Mouse (Mus musculus): ENCODE data around the gene Keap1. TPM values are rescaled to one million over a fixed set of nuclear protein-coding genes. Genes with fewer than 3 reads are reported as not detected.
A peak's percentile ranks its signal among the peaks of the same experiment; 100 is the strongest.

Gene Keap1
- polyA plus RNA-seq, 1 experiment from 2014 or later, result 73.2 TPM

DNA sequence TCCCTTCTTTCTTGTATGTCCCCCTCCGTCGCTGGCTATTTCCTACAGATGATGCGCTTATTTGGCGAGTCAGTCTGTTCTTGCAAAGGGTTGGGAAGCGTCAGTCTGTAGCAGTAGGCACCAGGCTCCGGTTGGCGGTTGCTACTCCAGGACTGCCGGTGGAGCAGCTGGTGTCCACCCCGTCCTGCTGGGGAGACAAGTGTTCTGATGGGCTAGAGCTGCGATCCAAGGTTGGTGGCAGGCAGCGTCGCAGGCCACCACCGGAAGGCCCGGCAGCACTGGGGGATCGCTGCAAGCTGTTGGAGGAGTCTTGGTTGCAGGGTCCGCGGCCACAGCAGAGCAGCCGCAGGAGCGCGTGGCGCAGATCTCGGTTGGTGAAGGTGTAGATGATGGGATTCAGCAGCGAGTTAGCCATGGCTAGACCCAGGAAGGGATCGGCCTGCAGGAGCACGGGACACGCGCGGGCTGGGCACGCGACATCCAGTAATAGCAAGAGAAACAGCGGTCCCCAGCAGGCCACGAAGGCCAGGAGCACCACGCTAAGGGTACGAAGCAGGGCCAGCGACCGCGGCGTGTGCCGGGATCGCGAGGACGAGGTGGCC lies 4.8 kb upstream of the Keap1 start:
- H3K36me3 ChIP-seq, result no peaks in the 10 kb centered on the region
- peak overlapping the region; percentile 44 for H3K4me3 ChIP-seq (replicated peaks)
- H3K9me3 ChIP-seq (replicated peaks), result no peaks in the 10 kb centered on the region
- peak overlapping the region; percentile 18; the same call in 1 of the 2 replicates for H3K9ac ChIP-seq
- H3K4me2 ChIP-seq (replicated peaks), result peak overlapping the region; percentile 89
- WGBS, result 6% methylated on average over 42 of the region's 42 CpGs
- peaks cover 72% of the 10 kb centered on the region for H3K27me3 ChIP-seq
- no peak for ATAC-seq (ENCODE audit: insufficient number of reproducible peaks, low FRiP score, low TSS enrichment, low read depth)
- H3K27ac ChIP-seq (replicated peaks), result no peak overlapping the region
- H3K4me1 ChIP-seq, result peaks cover 33% of the 10 kb centered on the region

DNA sequence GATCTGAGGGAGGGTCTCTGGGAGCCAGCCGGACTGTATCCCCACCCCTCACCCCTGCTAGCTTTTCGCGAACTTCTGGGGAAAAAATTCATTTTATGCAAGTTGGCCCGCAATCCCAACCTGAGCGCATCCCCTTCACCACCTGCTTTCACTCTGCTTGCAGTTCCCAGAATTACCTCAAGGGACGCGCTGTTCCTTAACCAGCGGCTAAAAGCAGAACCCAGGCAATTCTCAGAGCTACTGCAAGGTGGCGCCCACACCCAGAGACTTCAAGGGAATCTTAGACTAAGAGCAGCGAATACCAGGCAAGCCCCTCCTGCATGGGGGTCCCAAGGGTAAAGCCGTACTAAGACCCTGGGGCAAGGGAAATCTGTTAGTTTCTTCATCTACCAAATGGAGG lies 2.2 kb upstream of the Keap1 start:
- H3K27me3 ChIP-seq, result peaks cover 50% of the 10 kb centered on the region

DNA sequence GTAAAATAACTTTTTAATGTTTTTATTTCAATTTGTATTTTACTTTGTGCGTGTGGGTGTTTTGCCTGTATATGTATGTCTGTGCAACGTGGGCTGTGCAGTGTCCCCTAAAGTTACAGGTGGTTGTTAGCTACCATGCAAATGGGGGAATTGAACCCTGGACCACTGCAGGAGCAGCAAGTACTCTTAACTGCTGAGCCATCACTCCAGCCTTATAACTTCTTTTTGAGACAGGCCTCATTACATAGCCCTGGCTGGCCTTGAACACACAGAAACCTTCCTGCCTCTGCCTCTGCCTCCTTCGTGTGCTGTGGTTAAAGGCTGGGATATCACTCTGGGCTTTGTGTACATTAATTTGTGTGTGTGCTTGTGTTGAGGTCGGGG lies 296 bp upstream of the Keap1 start:
- H3K4me3 ChIP-seq (replicated peaks), result peak overlapping the region; percentile 84
- no peaks in the 10 kb centered on the region for H3K9me3 ChIP-seq (replicated peaks)
- peak overlapping the region; percentile 93 for H3K27ac ChIP-seq (replicated peaks)
- peaks cover 32% of the 10 kb centered on the region for H3K4me1 ChIP-seq
- peaks cover 31% of the 10 kb centered on the region for H3K27me3 ChIP-seq
- WGBS, result 28% methylated on average over 4 of the region's 4 CpGs
- H3K36me3 ChIP-seq, result peaks cover 19% of the 10 kb centered on the region
- H3K4me2 ChIP-seq (replicated peaks), result peak overlapping the region; percentile 77
- no peak for ATAC-seq (ENCODE audit: insufficient number of reproducible peaks, low FRiP score, low TSS enrichment, low read depth)
- peak overlapping the region; percentile 88; the same call in 1 of the 2 replicates for H3K9ac ChIP-seq

More for the DNA sequence above, 2.2 kb upstream of the Keap1 start:
- Histone ChIP-seq H3K27ac (replicated peaks) (no peak overlapping the region), H3K4me2 (replicated peaks) (no peak overlapping the region), H3K36me3 (peaks cover 6% of the 10 kb centered on the region; the same call in 1 of the 2 replicates), H3K4me1 (peaks cover 39% of the 10 kb centered on the region), H3K4me3 (replicated peaks) (no peak overlapping the region), H3K9me3 (replicated peaks) (no peaks in the 10 kb centered on the region), H3K9ac (no peak overlapping the region)
- ATAC-seq (ENCODE audit: insufficient number of reproducible peaks, low FRiP score, low TSS enrichment, low read depth), result no peak
- WGBS, result 4% methylated on average over 11 of the region's 11 CpGs

DNA sequence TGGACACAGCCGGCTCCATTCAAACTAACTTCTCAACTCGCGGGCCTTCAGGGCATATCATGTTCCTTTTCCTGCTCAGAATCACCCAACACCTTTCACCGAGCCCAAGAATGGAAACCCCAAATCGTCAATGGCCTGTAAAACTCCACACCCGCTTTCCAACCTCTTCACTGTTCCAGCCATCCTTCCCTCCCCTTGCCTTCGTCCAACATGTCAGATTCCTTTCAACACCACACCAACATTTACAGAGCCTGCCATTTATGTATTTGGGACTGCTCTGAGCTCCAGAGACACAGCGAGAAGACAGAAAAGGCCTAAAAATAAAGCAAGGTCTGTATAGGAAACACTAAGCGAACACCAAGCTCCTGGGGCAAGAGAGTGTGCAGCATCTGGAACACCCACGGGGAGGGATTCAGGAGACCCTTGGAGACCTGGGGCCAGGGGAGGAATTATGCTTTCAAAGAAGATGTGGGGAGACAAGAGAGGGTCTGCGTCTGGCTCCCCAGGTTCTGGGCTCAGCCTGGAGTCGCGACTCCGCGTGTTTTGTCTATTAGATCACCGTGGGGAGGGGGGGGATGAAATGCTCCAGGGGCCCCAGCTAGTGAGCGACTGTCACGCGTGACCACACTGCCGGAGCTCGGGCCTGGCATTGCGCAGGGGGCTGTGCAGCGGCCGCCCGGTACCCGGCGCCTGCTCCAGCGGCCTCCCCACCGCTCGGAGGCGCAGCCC lies 993 bp downstream of the Keap1 start:
- Histone ChIP-seq H3K4me2 (replicated peaks) (peak overlapping the region; percentile 77), H3K27me3 (peaks cover 18% of the 10 kb centered on the region), H3K36me3 (peaks cover 32% of the 10 kb centered on the region), H3K4me1 (peaks cover 24% of the 10 kb centered on the region), H3K27ac (replicated peaks) (peak overlapping the region; percentile 93), H3K9ac (peak overlapping the region; percentile 88), H3K9me3 (replicated peaks) (no peaks in the 10 kb centered on the region), H3K4me3 (replicated peaks) (peak overlapping the region; percentile 84)
- under 1% methylated on average over 31 of the region's 31 CpGs for WGBS
- ATAC-seq (ENCODE audit: insufficient number of reproducible peaks, low FRiP score, low TSS enrichment, low read depth), result no peak; the same call in none of the 2 replicates

DNA sequence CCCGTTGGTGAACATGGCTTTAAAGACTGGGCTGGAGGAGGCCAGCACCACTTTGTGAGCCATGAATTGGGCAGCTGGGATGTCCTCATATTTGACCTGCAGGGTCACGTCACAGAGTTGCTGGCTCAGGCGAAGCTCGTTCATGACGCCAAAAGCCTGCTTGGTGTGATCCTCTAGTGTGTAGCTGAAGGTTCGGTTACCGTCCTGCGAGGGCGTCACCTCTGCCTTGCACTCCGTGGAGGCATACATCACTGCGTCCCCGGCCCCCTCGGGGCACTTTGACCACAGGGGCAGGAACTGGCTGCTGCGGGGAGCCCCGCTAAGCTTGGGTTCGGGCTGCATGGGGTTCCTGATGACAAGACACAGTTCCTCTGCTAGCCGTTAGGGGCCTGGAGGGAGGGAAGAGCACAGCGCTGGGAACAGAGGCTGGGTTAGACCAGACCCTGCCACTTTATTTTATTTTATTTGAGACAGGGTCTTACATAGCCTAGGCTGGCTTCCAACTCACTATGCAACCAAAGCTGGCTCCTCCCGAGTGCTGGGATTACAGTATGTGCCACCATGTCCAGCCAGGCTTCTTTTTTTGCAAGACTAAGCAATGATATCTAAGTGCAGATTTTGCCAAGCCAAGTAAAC lies 1.7 kb downstream of the Keap1 start:
- peak overlapping the region; percentile 88 for H3K9ac ChIP-seq
- no peaks in the 10 kb centered on the region for H3K9me3 ChIP-seq (replicated peaks)
- ATAC-seq (ENCODE audit: insufficient number of reproducible peaks, low FRiP score, low TSS enrichment, low read depth), result no peak; the same call in 1 of the 2 replicates
- peaks cover 11% of the 10 kb centered on the region for H3K27me3 ChIP-seq
- peaks cover 24% of the 10 kb centered on the region for H3K4me1 ChIP-seq
- peaks cover 36% of the 10 kb centered on the region for H3K36me3 ChIP-seq
- H3K27ac ChIP-seq (replicated peaks), result peak overlapping the region; percentile 93
- H3K4me2 ChIP-seq (replicated peaks), result peak overlapping the region; percentile 77
- H3K4me3 ChIP-seq (replicated peaks), result peak overlapping the region; percentile 84
- WGBS, result 14% methylated on average over 19 of the region's 19 CpGs

DNA sequence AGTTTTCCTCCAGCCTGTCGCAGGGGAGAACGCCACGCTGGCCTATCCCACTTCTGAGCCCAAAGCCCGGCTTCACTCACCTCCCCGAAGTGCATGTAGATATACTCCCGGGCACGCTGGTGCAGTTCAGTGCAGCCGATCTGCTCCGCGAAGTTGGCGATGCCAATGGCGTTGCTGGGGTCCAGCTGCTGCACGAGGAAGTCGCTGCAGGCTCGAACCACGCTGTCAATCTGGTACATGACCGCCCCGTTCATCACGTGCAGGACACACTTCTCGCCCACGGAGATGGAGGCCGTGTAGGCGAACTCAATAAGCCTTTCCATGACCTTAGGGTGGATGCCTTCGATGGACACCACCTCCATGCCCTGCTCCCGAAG lies 2.2 kb downstream of the Keap1 start:
- peak overlapping the region; percentile 93 for H3K27ac ChIP-seq (replicated peaks)
- H3K4me1 ChIP-seq, result peaks cover 27% of the 10 kb centered on the region
- ATAC-seq (ENCODE audit: insufficient number of reproducible peaks, low FRiP score, low TSS enrichment, low read depth), result no peak

DNA sequence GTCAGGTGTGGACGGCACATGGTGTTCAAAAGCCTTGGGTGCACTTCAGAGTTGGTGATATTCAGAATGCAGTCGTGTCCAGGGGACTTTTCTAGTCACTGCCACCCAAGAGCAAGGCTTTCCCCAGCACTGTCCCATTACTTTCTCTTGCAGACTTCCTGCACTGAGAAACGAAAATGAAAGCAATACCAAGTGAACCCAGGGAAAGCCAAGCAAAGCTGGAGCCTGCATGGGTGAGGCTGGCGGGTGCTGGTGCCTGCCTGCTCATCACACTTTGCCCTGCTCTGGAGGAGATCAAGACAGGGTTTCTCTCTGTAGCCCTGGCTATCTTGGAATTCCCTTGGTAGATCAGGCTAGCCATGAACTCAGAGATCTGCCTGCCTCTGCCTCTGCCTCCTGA lies 3.8 kb downstream of the Keap1 start:
- Histone ChIP-seq H3K9me3 (replicated peaks) (no peaks in the 10 kb centered on the region), H3K36me3 (peaks cover 58% of the 10 kb centered on the region), H3K4me3 (replicated peaks) (no peak overlapping the region)

More for the DNA sequence above, 2.2 kb downstream of the Keap1 start:
- Histone ChIP-seq H3K4me2 (replicated peaks) (peak overlapping the region; percentile 77), H3K27me3 (peaks cover 6% of the 10 kb centered on the region), H3K36me3 (peaks cover 41% of the 10 kb centered on the region), H3K9me3 (replicated peaks) (no peaks in the 10 kb centered on the region), H3K9ac (0 out of 2 replicates have a peak overlapping the region, but pooled peaks have one; percentile 88), H3K4me3 (replicated peaks) (peak overlapping the region; percentile 84)
- WGBS, result 79% methylated on average over 25 of the region's 25 CpGs

DNA sequence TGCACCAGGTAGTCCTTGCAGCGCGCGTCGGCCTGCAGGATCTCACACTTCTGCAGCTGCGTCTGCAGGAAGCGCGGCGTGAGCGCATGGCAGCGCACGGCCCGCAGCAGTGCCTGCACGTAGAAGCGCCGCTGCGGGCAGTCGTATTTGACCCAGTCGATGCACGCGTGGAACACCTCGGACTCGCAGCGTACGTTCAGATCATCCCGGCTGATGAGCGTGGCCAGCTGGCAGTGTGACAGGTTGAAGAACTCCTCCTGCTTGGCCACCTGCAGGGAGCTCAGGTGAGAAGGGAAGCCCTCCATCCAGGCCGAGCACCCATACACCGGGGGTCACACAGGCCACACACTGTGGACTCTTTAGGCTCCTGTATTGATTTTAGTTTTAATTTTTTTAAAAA lies 5.4 kb downstream of the Keap1 start:
- Histone ChIP-seq H3K36me3 (peaks cover 71% of the 10 kb centered on the region), H3K9ac (no peak overlapping the region), H3K9me3 (replicated peaks) (no peaks in the 10 kb centered on the region), H3K4me1 (peaks cover 26% of the 10 kb centered on the region), H3K27ac (replicated peaks) (no peak overlapping the region), H3K27me3 (no peaks in the 10 kb centered on the region), H3K4me2 (replicated peaks) (no peak overlapping the region), H3K4me3 (replicated peaks) (no peak overlapping the region)
- ATAC-seq (ENCODE audit: insufficient number of reproducible peaks, low FRiP score, low TSS enrichment, low read depth), result no peak
- WGBS, result 84% methylated on average over 28 of the region's 28 CpGs

More for the DNA sequence above, 3.8 kb downstream of the Keap1 start:
- H3K4me2 ChIP-seq (replicated peaks), result no peak overlapping the region
- 81% methylated on average over 4 of the region's 4 CpGs for WGBS
- no peak overlapping the region for H3K27ac ChIP-seq (replicated peaks)
- peaks cover 32% of the 10 kb centered on the region for H3K4me1 ChIP-seq
- no peaks in the 10 kb centered on the region for H3K27me3 ChIP-seq
- H3K9ac ChIP-seq, result no peak overlapping the region
- no peak for ATAC-seq (ENCODE audit: insufficient number of reproducible peaks, low FRiP score, low TSS enrichment, low read depth)

DNA sequence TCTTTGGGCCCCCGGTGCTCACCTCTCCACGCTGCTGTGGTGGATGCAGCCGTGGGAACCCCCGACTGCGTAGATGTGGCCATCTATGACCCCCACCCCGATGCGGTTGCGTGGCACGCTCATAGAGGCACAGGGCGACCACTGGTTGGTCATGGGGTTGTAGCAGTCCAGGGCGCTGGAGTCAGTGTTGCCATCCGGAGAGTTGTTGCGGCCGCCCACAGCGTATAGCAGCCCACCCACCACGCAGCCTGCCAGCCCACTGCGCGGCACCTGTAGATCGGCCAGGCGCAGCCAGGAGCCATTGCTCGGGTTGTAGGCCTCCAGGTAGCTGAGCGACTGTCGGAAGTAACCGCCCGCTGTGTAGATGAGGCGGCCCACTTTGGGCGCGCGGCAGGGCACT lies 5.8 kb downstream of the Keap1 start:
- Histone ChIP-seq H3K27me3 (no peaks in the 10 kb centered on the region), H3K4me1 (peaks cover 26% of the 10 kb centered on the region), H3K27ac (replicated peaks) (no peak overlapping the region), H3K4me3 (replicated peaks) (no peak overlapping the region), H3K9ac (no peak overlapping the region), H3K4me2 (replicated peaks) (no peak overlapping the region), H3K9me3 (replicated peaks) (no peaks in the 10 kb centered on the region), H3K36me3 (peaks cover 71% of the 10 kb centered on the region)
- WGBS, result 92% methylated on average over 29 of the region's 29 CpGs
- no peak for ATAC-seq (ENCODE audit: insufficient number of reproducible peaks, low FRiP score, low TSS enrichment, low read depth)

DNA sequence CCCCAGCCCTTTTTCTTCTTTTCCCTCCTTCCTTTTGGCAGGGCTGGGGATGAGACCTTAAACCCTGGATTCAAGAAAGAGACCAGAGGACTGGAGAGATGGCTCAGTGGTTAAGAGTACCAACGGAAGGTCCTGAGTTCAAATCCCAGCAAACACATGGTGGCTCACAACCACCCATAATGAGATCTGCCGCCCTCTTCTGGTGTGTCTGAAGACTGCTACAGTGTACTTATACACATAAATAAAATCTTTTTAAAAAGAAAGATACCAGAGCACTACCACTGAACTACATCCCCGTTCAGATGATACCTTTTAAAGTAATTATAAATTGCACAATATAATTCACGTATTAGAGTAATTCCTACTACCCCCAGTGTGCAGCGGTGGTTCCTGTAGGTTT lies 6.3 kb downstream of the Keap1 start:
- Histone ChIP-seq H3K4me1 (peaks cover 29% of the 10 kb centered on the region), H3K36me3 (peaks cover 71% of the 10 kb centered on the region), H3K9me3 (replicated peaks) (no peaks in the 10 kb centered on the region), H3K4me3 (replicated peaks) (no peak overlapping the region), H3K9ac (no peak overlapping the region), H3K27me3 (no peaks in the 10 kb centered on the region), H3K4me2 (replicated peaks) (no peak overlapping the region), H3K27ac (replicated peaks) (no peak overlapping the region)
- WGBS, result 83% methylated on average over 5 of the region's 5 CpGs
- no peak for ATAC-seq (ENCODE audit: insufficient number of reproducible peaks, low FRiP score, low TSS enrichment, low read depth)

DNA sequence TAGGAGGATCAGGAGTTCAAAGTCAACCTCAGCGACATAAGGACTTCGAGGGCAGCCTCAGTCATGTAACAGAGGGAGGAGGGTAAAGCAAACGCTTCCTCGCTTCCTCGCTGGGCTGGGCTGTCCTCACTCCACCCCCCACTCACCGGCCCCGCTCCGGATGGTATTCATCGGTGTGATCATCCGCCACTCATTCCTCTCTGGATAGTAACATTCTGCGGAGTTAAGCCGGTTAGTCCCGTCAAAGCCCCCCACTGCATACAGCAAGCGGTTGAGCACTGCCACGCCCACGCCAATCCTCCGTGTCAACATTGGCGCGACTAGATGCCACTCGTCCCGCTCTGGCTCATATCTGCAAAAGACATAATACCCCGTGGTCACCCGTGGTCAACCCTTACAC lies 7.6 kb downstream of the Keap1 start:
- H3K4me1 ChIP-seq, result peaks cover 23% of the 10 kb centered on the region
- ATAC-seq (ENCODE audit: insufficient number of reproducible peaks, low FRiP score, low TSS enrichment, low read depth), result no peak
- H3K27ac ChIP-seq (replicated peaks), result no peak overlapping the region
- H3K9ac ChIP-seq, result no peak overlapping the region
- no peak overlapping the region for H3K4me3 ChIP-seq (replicated peaks)
- H3K36me3 ChIP-seq, result peaks cover 65% of the 10 kb centered on the region
- no peaks in the 10 kb centered on the region for H3K27me3 ChIP-seq
- 51% methylated on average over 23 of the region's 23 CpGs for WGBS
- H3K4me2 ChIP-seq (replicated peaks), result no peak overlapping the region
- H3K9me3 ChIP-seq (replicated peaks), result no peaks in the 10 kb centered on the region

Measured in embryonic facial prominence, embryonic 15.5 days (tissue).